Mouse (Mus musculus): ENCODE measurements around the gene Tnk2.

DNA sequence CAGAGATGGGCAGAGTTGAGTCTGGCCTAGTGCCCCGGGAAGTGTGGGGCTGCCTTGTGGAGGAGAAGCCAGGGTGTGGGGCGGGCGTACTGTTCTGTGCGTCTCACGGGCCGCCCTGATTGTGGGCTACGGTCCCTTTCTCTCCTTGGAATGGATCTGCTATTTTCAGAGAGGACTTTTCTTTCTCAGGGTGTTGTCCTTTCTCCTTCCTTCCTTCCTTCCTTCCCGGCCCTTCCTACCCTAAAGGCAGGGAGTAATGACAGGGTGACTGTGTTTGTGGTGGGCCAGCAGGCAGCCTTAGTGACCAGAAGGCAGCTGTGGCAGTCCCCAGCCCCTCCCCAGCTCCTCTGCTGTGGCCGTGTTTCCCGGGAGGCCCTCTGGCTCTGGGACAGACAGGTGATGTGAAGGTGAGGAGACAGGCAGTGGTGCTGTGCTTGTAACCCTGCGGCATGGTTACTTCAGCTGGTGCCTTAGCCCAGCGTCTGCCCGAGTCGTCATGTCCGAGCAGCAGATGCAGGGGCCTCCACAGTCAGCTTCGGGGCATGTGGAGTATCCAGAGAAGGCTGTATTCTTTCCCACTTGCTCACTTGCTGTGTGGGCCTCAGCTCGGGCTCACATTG, 30.6 kb downstream of the Tnk2 start:
- TF ChIP-seq POLR2A (IDR thresholded peaks at IDR 0.05; ENCODE audit: borderline replicate concordance, control insufficient read depth, low read depth, low read length) (no peak), CTCF (IDR thresholded peaks at IDR 0.05; ENCODE audit: control insufficient read depth, insufficient read depth, low read length) (no peak)

Data from bone marrow, adult 2 months (tissue).